Mouse (Mus musculus): ENCODE measurements around the gene Pafah1b3. TPM values are rescaled to one million over a fixed set of nuclear protein-coding genes. Genes with fewer than 3 reads are reported as not detected.

The Pafah1b3 gene
- total RNA-seq, 2 experiments from 2014 or later = 12.8 to 16.0 TPM

DNA sequence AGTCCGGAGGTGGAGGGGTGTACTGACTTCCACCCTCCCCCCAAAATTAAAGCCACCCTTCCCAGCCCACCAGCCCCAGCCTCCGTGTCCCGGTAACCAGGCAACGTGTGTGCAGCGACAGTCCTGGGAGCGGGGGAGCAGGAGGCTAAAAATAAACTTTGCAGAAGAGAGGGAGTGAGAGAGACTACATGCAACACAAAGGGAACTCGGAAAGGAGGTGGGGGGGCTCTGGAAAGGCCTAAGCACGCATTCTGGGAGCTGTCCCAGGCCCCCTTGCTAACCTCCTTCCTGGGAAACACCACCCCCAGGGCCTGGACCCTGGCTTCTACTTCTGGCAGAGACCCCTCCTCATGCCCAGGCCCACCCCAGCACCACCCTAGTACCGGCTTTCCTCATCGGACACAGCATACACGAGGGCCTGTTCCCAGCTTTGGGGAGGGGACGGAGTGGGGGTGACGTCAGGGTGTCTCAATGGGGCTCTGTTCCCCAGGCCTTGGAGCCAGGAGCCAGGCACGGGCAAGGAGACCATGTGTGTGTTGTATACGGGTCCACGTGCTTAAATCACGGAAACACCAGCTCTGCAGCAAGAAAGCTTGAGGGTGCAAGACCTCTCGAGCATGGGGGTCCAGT, 49.7 kb downstream of the Pafah1b3 start:
- intact Hi-C loops (cut with DNase I) = loop anchor here (1.0 kb wide), 1 partner anchor 30 kb away; no protein-coding TSS in a partner anchor
- peak; percentile 67 to 68 for DNase-seq

DNA sequence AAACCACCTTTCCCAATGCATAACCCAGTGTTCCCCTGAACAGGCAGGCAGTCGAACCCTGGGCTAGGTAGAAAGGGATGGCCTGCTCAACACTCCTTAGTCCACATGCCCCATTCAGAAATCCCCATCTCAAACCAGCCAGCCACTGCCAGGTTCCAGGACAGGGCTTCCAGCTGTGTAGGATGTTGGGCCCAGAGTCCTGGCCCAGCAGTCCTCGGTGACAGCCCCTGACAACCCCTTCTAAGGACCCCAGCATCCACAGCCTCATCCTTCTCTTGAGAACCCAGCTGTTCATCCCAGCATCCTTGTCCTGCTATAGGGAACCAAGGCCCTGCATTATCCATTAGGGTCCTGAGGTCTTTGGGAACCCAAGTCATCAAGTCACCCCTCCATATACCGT, 50.3 kb downstream of the Pafah1b3 start:
- DNase-seq = no peak
- intact Hi-C loops (cut with DNase I) = loop anchor here (2.0 kb wide), 1 partner anchor 69 kb away; the partner anchor contains the start of gene Megf8

- intact Hi-C loops (cut with DNase I) = loop anchor here (2.0 kb wide), 1 partner anchor 70 kb away; the partner anchor contains the start of gene Megf8
- no peak for DNase-seq
Measured at GRCm38 (mm10) chr7:25246759-25247137, 51.0 kb downstream of the Pafah1b3 start.

- DNase-seq = peak; percentile 74 to 78
- intact Hi-C loops (cut with DNase I) = loop anchor here (2.0 kb wide), 1 partner anchor 71 kb away; the partner anchor contains the start of gene Megf8
Measured at GRCm38 (mm10) chr7:25246079-25246758, 51.6 kb downstream of the Pafah1b3 start.

Other genes starting within 250 kb of the Pafah1b3 start
- 1 to 10 TPM; 9.0 to 9.5 TPM for gene Grik5, start 225.6 kb downstream of the Pafah1b3 start, total RNA-seq (2021)
- 10 to 100 TPM; 12.1 to 13.6 TPM for gene Zfp574, start 225.4 kb downstream of the Pafah1b3 start, total RNA-seq (2021)
- under 1 TPM; 0.19 to 0.50 TPM for gene Pou2f2, start 118.3 kb downstream of the Pafah1b3 start, total RNA-seq (2021)
- 10 to 100 TPM; 14.2 TPM for gene Dedd2, start 77.4 kb downstream of the Pafah1b3 start, total RNA-seq (2021)
- gene Zfp526, start 76.6 kb downstream of the Pafah1b3 start, total RNA-seq (2021) = 10 to 100 TPM in 1 of 2 experiments, 1 to 10 TPM in 1; 8.7 to 11.4 TPM
- gene Gsk3a, start 60.1 kb downstream of the Pafah1b3 start, total RNA-seq (2021) = 10 to 100 TPM; 69.7 to 72.0 TPM
- gene Erf, start 47.2 kb downstream of the Pafah1b3 start, total RNA-seq (2021) = 10 to 100 TPM; 38.6 to 42.2 TPM
- 10 to 100 TPM; 88.4 to 90.5 TPM for gene Cic, start 30.3 kb downstream of the Pafah1b3 start, total RNA-seq (2021)
- not detected for gene Prr19, start 3.4 kb upstream of the Pafah1b3 start, total RNA-seq (2021)
- not detected for gene Tmem145, start 8.1 kb upstream of the Pafah1b3 start, total RNA-seq (2021)
- gene Megf8, start 19.2 kb upstream of the Pafah1b3 start, total RNA-seq (2021) = 10 to 100 TPM; 28.8 to 29.9 TPM
- not detected for gene Cnfn, start 71.7 kb upstream of the Pafah1b3 start, total RNA-seq (2021)
- 10 to 100 TPM; 50.2 to 67.2 TPM for gene Lipe, start 100.7 kb upstream of the Pafah1b3 start, total RNA-seq (2021)
- not detected for gene Cxcl17, start 114.9 kb upstream of the Pafah1b3 start, total RNA-seq (2021)
- gene Ceacam1, start 179.6 kb upstream of the Pafah1b3 start, total RNA-seq (2021) = 10 to 100 TPM; 15.0 to 15.6 TPM
- gene Ceacam2, start 241.9 kb upstream of the Pafah1b3 start, total RNA-seq (2021) = 1 to 10 TPM; 1.7 to 1.9 TPM

Data from heart, postnatal 10 days (tissue).